Mouse (Mus musculus): ENCODE data around the gene Pde4a. TPM values are rescaled to one million over a fixed set of nuclear protein-coding genes. Genes with fewer than 3 reads are reported as not detected.
A peak's percentile ranks its signal among the peaks of the same experiment; 100 is the strongest.
"Not testable (repeated sequence)": the region's sequence is repeated elsewhere in the genome, so short reads cannot be mapped to it uniquely, and the experiment has no call there.

Pde4a gene
- total and polyA plus RNA-seq, 3 experiments, result 1.7 to 7.6 (median 4.8) TPM

DNA sequence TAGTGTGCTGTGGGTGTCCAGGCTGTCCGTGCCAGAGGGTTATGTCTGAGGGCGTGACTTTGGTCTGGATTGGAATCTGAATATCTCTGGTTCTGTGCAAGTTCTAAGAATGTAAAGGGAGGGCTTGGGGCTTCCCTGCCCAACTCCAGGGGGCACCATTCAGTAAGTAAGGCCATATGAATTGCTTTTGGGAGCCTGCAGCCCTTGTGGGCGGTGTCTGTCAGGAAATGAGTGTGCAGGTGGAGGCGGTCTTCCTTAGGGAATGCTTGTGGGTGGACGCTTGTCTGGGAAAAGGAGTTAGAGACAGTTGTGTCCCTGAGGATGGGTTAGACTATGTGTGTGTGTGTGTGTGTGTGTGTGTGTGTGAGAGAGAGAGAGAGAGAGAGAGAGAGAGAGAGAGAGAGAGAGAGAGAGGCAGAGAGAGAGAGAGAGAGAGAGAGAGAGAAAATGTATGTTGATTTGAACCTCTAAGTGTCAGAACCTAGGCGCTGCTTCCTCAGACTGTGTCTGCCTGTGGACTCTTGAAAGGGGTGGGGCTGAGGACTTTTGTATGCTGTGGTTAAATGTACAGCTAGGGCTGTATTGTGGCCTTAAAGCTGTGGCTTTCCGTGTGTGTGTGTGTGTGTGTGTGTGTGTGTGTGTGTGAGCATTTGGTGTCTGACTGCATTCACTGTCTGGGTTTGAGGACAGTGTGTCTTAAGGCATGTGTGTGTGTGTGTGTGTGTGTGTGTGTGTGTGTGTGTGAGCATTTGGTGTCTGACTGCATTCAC lies 30.4 kb downstream of the Pde4a start:
- H3K27ac ChIP-seq (ENCODE audit: insufficient read depth, low read depth); in situ Hi-C loops (cut with MboI; ENCODE audit: low pct_ligation_motif_present, low pct_unique_long_range_greater_than_20kb, low sequenced_read_pairs); H3K27me3 ChIP-seq (replicated peaks); H3K4me3 ChIP-seq (replicated peaks in 1 of 3; ENCODE audit: low read depth in 2 of 3, low read length in 2 of 3, poor library complexity in 1 of 3); H3K79me2 ChIP-seq (replicated peaks; ENCODE audit: control insufficient read depth, extremely low read depth, insufficient read depth, poor library complexity, severe bottlenecking); DNase-seq (ENCODE audit: extremely low read depth); H3K9me3 ChIP-seq (replicated peaks; ENCODE audit: low read length); H3K4me2 ChIP-seq (ENCODE audit: insufficient read depth, low read depth, poor library complexity, severe bottlenecking); dilution Hi-C loops (cut with MboI; ENCODE audit: extremely low pct_ligation_motif_present, extremely low pct_unique_long_range_greater_than_20kb, low sequenced_read_pairs); H3K9ac ChIP-seq (ENCODE audit: insufficient read depth, low read depth): not testable (repeated sequence)
- H3K36me3 ChIP-seq (replicated peaks in 1 of 2; ENCODE audit: control insufficient read depth in 1 of 2, insufficient read depth in 1 of 2, low read length in 1 of 2), result peaks cover 38 to 66% of the 10 kb centered on the region in 2 experiments
- 0 out of 4 replicates have a peak, but pooled peaks of 1 of the 2 experiments have one; percentile 3 for TF ChIP-seq CTCF (conservative IDR thresholded peaks at IDR 0.05 in 1 of 2, IDR thresholded peaks at IDR 0.05 in 1 of 2; ENCODE audit: low read depth in 2 of 2, low read length in 2 of 2)
- H3K4me1 ChIP-seq (ENCODE audit: control insufficient read depth in 1 of 2, insufficient read depth in 2 of 2), result peaks cover 31 to 65% of the 10 kb centered on the region in 2 experiments

DNA sequence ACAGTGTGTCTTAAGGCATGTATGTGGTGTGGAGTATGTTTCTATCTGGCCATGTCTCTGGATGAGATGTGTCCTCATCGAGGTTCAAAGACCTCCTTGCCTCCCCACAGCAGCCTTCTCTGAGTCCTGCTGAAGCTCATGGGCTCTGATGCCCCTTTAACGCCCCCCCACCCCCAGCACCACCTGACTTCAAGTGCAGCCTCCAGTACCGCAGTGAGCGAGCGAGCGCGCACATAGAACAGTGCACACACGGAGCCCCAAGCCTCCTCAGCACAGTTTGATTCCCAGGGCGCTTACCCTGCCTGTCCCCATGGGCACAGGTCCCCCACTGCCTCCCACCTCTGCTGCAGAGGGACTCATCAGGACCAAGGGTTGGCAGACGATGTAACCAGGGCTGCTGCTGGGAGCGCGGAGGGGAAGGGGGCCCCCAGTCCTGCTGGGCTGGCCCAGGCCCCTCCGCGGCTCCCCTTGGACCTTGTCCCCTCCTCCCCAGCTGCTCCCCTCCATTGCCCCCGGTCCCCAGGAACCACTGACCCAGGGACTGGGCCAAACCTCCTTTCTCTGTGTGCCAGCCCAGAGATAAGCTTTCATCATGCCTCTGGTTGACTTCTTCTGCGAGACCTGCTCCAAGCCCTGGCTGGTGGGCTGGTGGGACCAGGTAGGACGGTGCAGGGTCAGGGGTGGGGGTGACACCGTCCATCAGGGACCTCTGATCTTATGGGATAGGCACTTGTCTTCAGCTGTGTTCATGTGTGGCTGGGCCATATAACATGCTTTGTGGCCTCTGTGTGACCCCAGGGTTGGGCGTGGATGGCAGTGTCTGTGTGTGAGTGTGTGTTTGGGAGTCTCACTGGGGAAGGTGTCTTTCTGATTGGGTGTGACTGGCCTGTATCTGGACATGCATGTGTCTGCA lies 31.3 kb downstream of the Pde4a start:
- Histone ChIP-seq H3K4me3 (replicated peaks in 1 of 3; ENCODE audit: low read depth in 2 of 3, low read length in 2 of 3, poor library complexity in 1 of 3) (no peak overlapping the region), H3K27ac (ENCODE audit: insufficient read depth, low read depth) (no peak overlapping the region), H3K27me3 (replicated peaks) (no peaks in the 10 kb centered on the region), H3K4me2 (ENCODE audit: insufficient read depth, low read depth, poor library complexity, severe bottlenecking) (no peak overlapping the region), H3K79me2 (replicated peaks; ENCODE audit: control insufficient read depth, extremely low read depth, insufficient read depth, poor library complexity, severe bottlenecking) (no peaks in the 10 kb centered on the region), H3K9me3 (replicated peaks; ENCODE audit: low read length) (no peaks in the 10 kb centered on the region), H3K9ac (ENCODE audit: insufficient read depth, low read depth) (no peak overlapping the region), H3K4me1 (ENCODE audit: control insufficient read depth in 1 of 2, insufficient read depth in 2 of 2) (peaks cover 33 to 72% of the 10 kb centered on the region in 2 experiments), H3K36me3 (replicated peaks in 1 of 2; ENCODE audit: control insufficient read depth in 1 of 2, insufficient read depth in 1 of 2, low read length in 1 of 2) (peaks cover 39 to 65% of the 10 kb centered on the region in 2 experiments)
- no peak for DNase-seq (ENCODE audit: extremely low read depth)
- dilution Hi-C loops (cut with MboI; ENCODE audit: extremely low pct_ligation_motif_present, extremely low pct_unique_long_range_greater_than_20kb, low sequenced_read_pairs) (no loop called here), in situ Hi-C loops (cut with MboI; ENCODE audit: low pct_ligation_motif_present, low pct_unique_long_range_greater_than_20kb, low sequenced_read_pairs) (no loop called here)
- no peak for TF ChIP-seq ZNF384 (IDR thresholded peaks at IDR 0.05; ENCODE audit: low read depth, low read length)
- TF ChIP-seq MXI1 (IDR thresholded peaks at IDR 0.05; ENCODE audit: low read depth, low read length), result no peak
- no peak for TF ChIP-seq SMC3 (IDR thresholded peaks at IDR 0.05; ENCODE audit: low read depth, low read length)
- TF ChIP-seq IRF4 (IDR thresholded peaks at IDR 0.05; ENCODE audit: low read depth, low read length), result no peak
- no peak for TF ChIP-seq HCFC1 (IDR thresholded peaks at IDR 0.05; ENCODE audit: low read depth, low read length)
- TF ChIP-seq CHD2 (IDR thresholded peaks at IDR 0.05; ENCODE audit: low read length), result no peak
- no peak for TF ChIP-seq JUND (conservative IDR thresholded peaks at IDR 0.05; ENCODE audit: low read depth, low read length)
- TF ChIP-seq MYC (IDR thresholded peaks at IDR 0.05; ENCODE audit: low read depth, low read length), result no peak
- TF ChIP-seq BHLHE40 (IDR thresholded peaks at IDR 0.05; ENCODE audit: low read depth, low read length), result no peak
- TF ChIP-seq MAX (IDR thresholded peaks at IDR 0.05; ENCODE audit: low read length), result no peak
- no peak for TF ChIP-seq ZC3H11A (IDR thresholded peaks at IDR 0.05; ENCODE audit: low read depth, low read length)
- TF ChIP-seq TBP (conservative IDR thresholded peaks at IDR 0.05; ENCODE audit: low read depth, low read length), result no peak

Measured in CH12.LX (cell line).